Mouse (Mus musculus) lung, adult 2 months (tissue): ENCODE measurements around the gene Zfp983.

ENCODE experiments used
- CTCF ChIP-seq: fragments of 200-500 bp; IDR thresholded peaks from 2 replicates; pipeline ENCODE4 v1.5.1; 2011; ENCODE audit warnings: mild to moderate bottlenecking, low read length, control low read depth; ENCODE audit not compliant: insufficient read depth
- POLR2A ChIP-seq: fragments of 200-500 bp; IDR thresholded peaks from 2 replicates; pipeline ENCODE4 v1.6.1; 2011; ENCODE audit warnings: low read depth, mild to moderate bottlenecking, control low read depth, low read length, borderline replicate concordance; ENCODE audit errors: extremely low read depth

DNA sequence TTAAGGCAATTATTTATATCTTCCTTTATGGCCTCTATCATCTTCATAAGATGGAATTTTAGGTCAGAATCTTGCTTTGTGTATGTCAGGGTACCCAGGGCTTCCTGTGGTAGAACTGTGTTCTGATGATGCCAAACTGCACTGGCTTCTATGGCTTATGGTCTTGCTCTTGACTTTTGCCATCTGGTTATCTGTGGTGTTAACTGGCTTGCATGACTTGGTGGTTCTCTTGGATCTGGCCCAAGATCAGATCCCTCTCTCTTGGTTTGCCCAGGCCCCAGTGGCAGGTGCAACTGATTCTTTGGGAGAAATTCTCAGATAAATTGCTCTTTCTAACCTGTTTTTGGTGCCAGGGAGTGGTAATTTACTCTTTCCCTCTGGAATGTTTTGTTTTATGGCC, 45.6 kb downstream of the Zfp983 start:
- TF ChIP-seq CTCF: no peak
- TF ChIP-seq POLR2A: no peak
